11 mouse cellular contexts compared by ENCODE assay signal in the genomic region with DNA sequence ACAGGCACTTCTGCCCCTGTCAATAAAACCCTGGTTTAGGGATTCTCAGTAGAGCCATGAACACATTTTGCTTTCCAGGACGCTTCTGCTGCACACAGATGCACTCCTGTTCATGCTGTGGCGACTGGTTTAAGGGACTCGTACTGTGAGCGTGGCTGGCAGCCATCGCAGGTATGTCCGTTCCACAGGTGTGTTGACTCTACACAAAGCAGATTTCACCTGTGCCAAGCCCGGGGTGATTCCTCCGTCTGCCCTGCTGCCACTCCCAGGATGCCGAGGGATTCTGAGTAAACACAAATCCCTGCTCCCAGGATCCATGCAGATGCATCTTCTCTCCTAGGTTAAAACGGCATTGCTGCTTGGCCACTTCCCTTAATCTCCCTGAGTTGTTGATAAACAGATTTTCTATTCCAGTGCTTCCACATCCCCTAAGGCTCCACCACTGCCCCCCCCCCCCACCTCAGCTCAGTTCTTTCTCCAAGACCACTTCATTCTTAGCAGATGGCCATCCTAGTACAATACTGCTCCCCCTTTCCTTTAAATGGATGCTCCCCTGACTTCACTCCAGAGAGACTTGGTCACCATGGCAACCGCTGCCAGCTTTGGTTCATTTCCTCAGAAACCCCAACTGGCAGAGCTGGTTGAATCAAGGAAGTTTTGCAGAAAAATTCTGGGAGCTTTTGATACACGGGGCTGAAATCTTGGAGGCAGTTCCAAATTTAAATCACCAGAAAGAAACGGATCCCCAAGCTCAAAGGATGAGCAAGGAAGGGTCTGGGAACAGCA.
A peak's percentile ranks its signal among the peaks of the same experiment; 100 is the strongest.
DNase-seq lines count a peak whose midpoint lies in the region; ATAC-seq lines count a peak whose summit lies in the region.
"Had no signal": no experiment of that assay in that cellular context is flagged by ENCODE, and none has a peak within 500 bp of the region (broad histone marks: within the 10 kb centered on the region; RNA-seq: fewer than 3 reads in every experiment).

No protein-coding gene starts in this region.

- H3K4me3 ChIP-seq in forebrain, embryonic 10.5 days: no peak overlapping the region
- H3K4me3 ChIP-seq in neural tube, embryonic 14.5 days (ENCODE audit: low read depth, low read length): no peak overlapping the region
- H3K4me3 ChIP-seq: heart, adult 2 months had no signal

- H3K36me3 ChIP-seq in forebrain, embryonic 10.5 days (replicated peaks): no peaks in the 10 kb centered on the region
- H3K36me3 ChIP-seq in neural tube, embryonic 14.5 days (ENCODE audit: control insufficient read depth, insufficient read depth, low read length): no peaks in the 10 kb centered on the region

- H3K9ac ChIP-seq in neural tube, embryonic 14.5 days (replicated peaks; ENCODE audit: low read depth, low read length): no peak overlapping the region

- no peak overlapping the region for H3K27ac ChIP-seq in forebrain, embryonic 10.5 days
- no peak overlapping the region for H3K27ac ChIP-seq in neural tube, embryonic 14.5 days (ENCODE audit: low read depth, low read length)
- H3K27ac ChIP-seq: heart, adult 2 months; macrophage had no signal

- no peak overlapping the region for H3K4me2 ChIP-seq in neural tube, embryonic 14.5 days (ENCODE audit: low read depth, low read length)

- ATAC-seq in neural tube, embryonic 14.5 days (ENCODE audit: low read depth): peak; percentile 87

- H3K9me3 ChIP-seq in forebrain, embryonic 10.5 days: peaks cover 24% of the 10 kb centered on the region
- no peaks in the 10 kb centered on the region for H3K9me3 ChIP-seq in neural tube, embryonic 14.5 days (ENCODE audit: control insufficient read depth, low read length)

- H3K27me3 ChIP-seq in forebrain, embryonic 10.5 days (ENCODE audit: poor library complexity, severe bottlenecking): no peaks in the 10 kb centered on the region
- H3K27me3 ChIP-seq in neural tube, embryonic 14.5 days (ENCODE audit: control insufficient read depth, insufficient read depth, low read length): no peaks in the 10 kb centered on the region

- peaks cover 11% of the 10 kb centered on the region for H3K4me1 ChIP-seq in forebrain, embryonic 10.5 days
- H3K4me1 ChIP-seq in neural tube, embryonic 14.5 days (ENCODE audit: control insufficient read depth, insufficient read depth, low read length): peaks cover 9% of the 10 kb centered on the region; the same call in 1 of the 2 replicates

- 76% methylated on average over 13 of the region's 13 CpGs for WGBS in forebrain, embryonic 10.5 days
- 68% methylated on average over 13 of the region's 13 CpGs for WGBS in neural tube, embryonic 14.5 days

- DNase-seq in forebrain, embryonic 10.5 days (ENCODE audit: extremely low spot score, low spot score): peak; percentile 23
- peak; percentile 55 to 64 for DNase-seq in frontal cortex, postnatal 25 days (ENCODE audit: low spot score in 2 of 2)
- peak; percentile 83 to 86 for DNase-seq in left cerebral cortex, adult 18-20 months (ENCODE audit: low spot score in 2 of 2)
- no peak for DNase-seq in kidney, postnatal 36 days
- DNase-seq in kidney, postnatal 14 days: no peak
- DNase-seq in liver: no peak
- no peak for DNase-seq in spleen, adult 18-20 months
- DNase-seq: heart, adult 2 months; kidney, postnatal 25 days had no signal

Comparison
In these comparisons a context has a peak if more than half of its experiments do, and no peak if none do; other contexts are left out.
1. DNase-seq: peak in forebrain, embryonic 10.5 days (single experiment), frontal cortex, postnatal 25 days (2 of 2) and left cerebral cortex, adult 18-20 months (2 of 2); none in kidney, postnatal 36 days (0 of 2), kidney, postnatal 14 days (single experiment), liver (single experiment) and spleen, adult 18-20 months (0 of 2).